Mouse (Mus musculus) forebrain, embryonic 11.5 days (tissue): ENCODE measurements around the gene Fbxo8. TPM values are rescaled to one million over a fixed set of nuclear protein-coding genes. Genes with fewer than 3 reads are reported as not detected.

Source experiments
- microRNA-seq: library from miRNA; unstranded; fragments of <30 nt; microRNA quantifications from one replicate; pipeline ENCODE4, GENCODE M21; 2016; ENCODE audit not compliant: insufficient number of aligned reads
- polyA plus RNA-seq: library from polyadenylated mRNA; unstranded; fragments of >200 nt; fragmentation: Nextera tagmentation; extraction: Ambion mirVana; gene quantifications from 2 replicates; pipeline ENCODE4 v1.2.1, GENCODE M21; 2014

Gene Fbxo8
- polyA plus RNA-seq, 1 experiment from 2014 or later: 33.3 TPM

Small RNA genes lying within 50 kb of the gene (microRNA-seq; reads per million reads assigned to microRNA genes)
- gene Gm25992: not detected

Other genes starting within 250 kb of the Fbxo8 start
- gene Cep44, start within 50 bp of the Fbxo8 start, polyA plus RNA-seq: 31.0 and 36.1 TPM in 2 replicates